Mouse (Mus musculus) induced T-regulatory cell, adult 2 months (primary cell): Measurements from ENCODE around the gene Olfr1418.
A peak's percentile ranks its signal among the peaks of the same experiment; 100 is the strongest.

Source experiments
- DNase-seq: peaks from one replicate; pipeline ENCODE4 v3.0.0-alpha.2; 2012; ENCODE audit warnings: low read depth

Gene Olfr1418

GRCm38 (mm10) chr19:11810856-11811255 lies 50.0 kb downstream of the Olfr1418 start:
- DNase-seq = no peak

DNA sequence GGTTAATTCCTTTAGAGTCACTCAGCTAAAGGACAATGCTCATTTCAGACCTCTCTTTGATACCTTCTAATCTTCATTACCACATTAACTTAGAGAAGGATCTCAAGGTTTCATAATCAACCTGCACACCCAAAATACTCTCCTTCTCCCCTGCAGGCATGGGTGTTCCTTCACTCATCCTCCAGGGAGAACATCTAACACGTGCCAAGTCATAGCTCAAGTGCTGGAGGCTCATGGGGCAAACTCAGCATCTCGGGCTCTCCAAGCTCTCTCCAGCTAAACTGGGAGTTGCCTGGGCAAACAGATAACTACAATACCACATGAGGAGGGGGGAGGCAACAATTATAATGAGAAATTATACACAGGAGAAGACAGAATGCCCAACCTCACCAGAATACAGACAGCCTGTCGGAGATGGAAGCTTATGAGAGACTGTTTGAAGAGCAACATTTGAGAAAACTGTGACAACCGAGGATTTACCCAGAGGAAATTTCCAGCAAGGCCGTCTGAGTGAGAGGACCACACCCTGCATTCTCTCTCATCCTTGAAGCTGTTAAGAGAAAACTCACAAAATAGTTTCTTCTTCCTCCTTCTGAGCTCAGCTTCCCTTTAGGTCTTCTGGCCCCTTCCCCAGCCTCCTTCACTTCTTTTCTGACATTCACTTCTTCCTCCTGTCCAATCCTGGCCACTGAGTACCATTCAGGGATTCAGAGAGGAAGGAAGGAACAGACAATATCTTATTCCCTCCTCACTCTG lies 50.7 kb downstream of the Olfr1418 start:
- no peak for DNase-seq

- DNase-seq = no peak
Measured at GRCm38 (mm10) chr19:11808452-11808851, 52.4 kb downstream of the Olfr1418 start.

DNA sequence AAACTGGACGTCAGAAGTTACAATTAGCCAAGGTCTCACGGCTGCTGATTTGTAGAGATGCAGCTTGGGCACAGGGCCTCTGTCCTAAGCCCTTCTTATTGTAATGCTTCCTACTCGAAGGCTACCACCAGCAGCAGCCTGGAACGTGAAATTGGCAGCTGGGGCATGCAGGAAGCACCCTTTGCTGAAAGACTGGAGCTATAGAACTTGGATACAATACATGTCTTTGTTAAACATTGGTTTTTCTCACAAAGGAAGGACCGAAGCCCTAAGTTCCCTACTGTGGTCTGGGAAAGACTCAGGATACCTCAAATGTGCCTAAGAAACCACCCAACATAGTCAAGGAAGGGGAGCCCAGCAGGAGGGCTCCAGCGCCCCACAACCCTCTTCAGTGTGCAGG lies 53.0 kb downstream of the Olfr1418 start:
- no peak for DNase-seq

- peak; percentile 6 for DNase-seq
Measured at GRCm38 (mm10) chr19:11807251-11807650, 53.6 kb downstream of the Olfr1418 start.

GRCm38 (mm10) chr19:11804423-11804822 lies 56.4 kb downstream of the Olfr1418 start:
- no peak for DNase-seq
